Mouse (Mus musculus): ENCODE results near the gene Gm28042. TPM values are rescaled to one million over a fixed set of nuclear protein-coding genes. Genes with fewer than 3 reads are reported as not detected.

Gene Gm28042
- total RNA-seq, 1 experiment from 2014 or later, result 0.57 TPM

- ATAC-seq (replicated peaks; ENCODE audit: insufficient number of reproducible peaks, low FRiP score, low TSS enrichment, poor library complexity, severe bottlenecking), result 0 out of 2 replicates have a peak, but pooled peaks have one; percentile 20
These were observed 22.5 kb downstream of the Gm28042 start for GRCm38 (mm10) chr2:120049632-120050274.

- no peak for ATAC-seq (replicated peaks; ENCODE audit: insufficient number of reproducible peaks, low FRiP score, low TSS enrichment, poor library complexity, severe bottlenecking)
These were observed 24.1 kb downstream of the Gm28042 start for GRCm38 (mm10) chr2:120051405-120051804.

GRCm38 (mm10) chr2:120054771-120055552 lies 27.7 kb downstream of the Gm28042 start:
- ATAC-seq (replicated peaks; ENCODE audit: insufficient number of reproducible peaks, low FRiP score, low TSS enrichment, poor library complexity, severe bottlenecking), result no peak

- no peak for ATAC-seq (replicated peaks; ENCODE audit: insufficient number of reproducible peaks, low FRiP score, low TSS enrichment, poor library complexity, severe bottlenecking)
These were observed 28.6 kb downstream of the Gm28042 start for GRCm38 (mm10) chr2:120055923-120056322.

GRCm38 (mm10) chr2:120058818-120059217 lies 31.5 kb downstream of the Gm28042 start:
- no peak for ATAC-seq (replicated peaks; ENCODE audit: insufficient number of reproducible peaks, low FRiP score, low TSS enrichment, poor library complexity, severe bottlenecking)

GRCm38 (mm10) chr2:120059466-120059865 lies 32.2 kb downstream of the Gm28042 start:
- no peak for ATAC-seq (replicated peaks; ENCODE audit: insufficient number of reproducible peaks, low FRiP score, low TSS enrichment, poor library complexity, severe bottlenecking)

GRCm38 (mm10) chr2:120060190-120060589 lies 32.9 kb downstream of the Gm28042 start:
- no peak for ATAC-seq (replicated peaks; ENCODE audit: insufficient number of reproducible peaks, low FRiP score, low TSS enrichment, poor library complexity, severe bottlenecking)

GRCm38 (mm10) chr2:120060651-120061050 lies 33.4 kb downstream of the Gm28042 start:
- no peak for ATAC-seq (replicated peaks; ENCODE audit: insufficient number of reproducible peaks, low FRiP score, low TSS enrichment, poor library complexity, severe bottlenecking)

- no peak for ATAC-seq (replicated peaks; ENCODE audit: insufficient number of reproducible peaks, low FRiP score, low TSS enrichment, poor library complexity, severe bottlenecking)
These were observed 35.0 kb downstream of the Gm28042 start for GRCm38 (mm10) chr2:120062248-120062647.

- ATAC-seq (replicated peaks; ENCODE audit: insufficient number of reproducible peaks, low FRiP score, low TSS enrichment, poor library complexity, severe bottlenecking), result no peak
These were observed 37.3 kb downstream of the Gm28042 start for GRCm38 (mm10) chr2:120064639-120065038.

GRCm38 (mm10) chr2:120065243-120065642 lies 38.0 kb downstream of the Gm28042 start:
- no peak for ATAC-seq (replicated peaks; ENCODE audit: insufficient number of reproducible peaks, low FRiP score, low TSS enrichment, poor library complexity, severe bottlenecking)

GRCm38 (mm10) chr2:120066224-120066623 lies 38.9 kb downstream of the Gm28042 start:
- no peak for ATAC-seq (replicated peaks; ENCODE audit: insufficient number of reproducible peaks, low FRiP score, low TSS enrichment, poor library complexity, severe bottlenecking)

- no peak for ATAC-seq (replicated peaks; ENCODE audit: insufficient number of reproducible peaks, low FRiP score, low TSS enrichment, poor library complexity, severe bottlenecking)
These were observed 41.5 kb downstream of the Gm28042 start for GRCm38 (mm10) chr2:120068555-120069465.

- no peak for ATAC-seq (replicated peaks; ENCODE audit: insufficient number of reproducible peaks, low FRiP score, low TSS enrichment, poor library complexity, severe bottlenecking)
These were observed 42.2 kb downstream of the Gm28042 start for GRCm38 (mm10) chr2:120069466-120069990.

GRCm38 (mm10) chr2:120074096-120074495 lies 46.8 kb downstream of the Gm28042 start:
- no peak for ATAC-seq (replicated peaks; ENCODE audit: insufficient number of reproducible peaks, low FRiP score, low TSS enrichment, poor library complexity, severe bottlenecking)

- no peak for ATAC-seq (replicated peaks; ENCODE audit: insufficient number of reproducible peaks, low FRiP score, low TSS enrichment, poor library complexity, severe bottlenecking)
These were observed 48.9 kb downstream of the Gm28042 start for GRCm38 (mm10) chr2:120076076-120076705.

GRCm38 (mm10) chr2:120082416-120082815 lies 55.1 kb downstream of the Gm28042 start:
- ATAC-seq (replicated peaks; ENCODE audit: insufficient number of reproducible peaks, low FRiP score, low TSS enrichment, poor library complexity, severe bottlenecking), result no peak

- ATAC-seq (replicated peaks; ENCODE audit: insufficient number of reproducible peaks, low FRiP score, low TSS enrichment, poor library complexity, severe bottlenecking), result peak; percentile 24; the same call in 1 of the 2 replicates
These were observed 57.5 kb downstream of the Gm28042 start for GRCm38 (mm10) chr2:120084593-120085361.

Data from monocyte, adult 5-6 weeks (primary cell).